Mouse (Mus musculus): ENCODE results near the gene Cerkl. TPM values are rescaled to one million over a fixed set of nuclear protein-coding genes. Genes with fewer than 3 reads are reported as not detected.

Cerkl gene
- polyA plus RNA-seq, 1 experiment: 2.3 TPM

DNA sequence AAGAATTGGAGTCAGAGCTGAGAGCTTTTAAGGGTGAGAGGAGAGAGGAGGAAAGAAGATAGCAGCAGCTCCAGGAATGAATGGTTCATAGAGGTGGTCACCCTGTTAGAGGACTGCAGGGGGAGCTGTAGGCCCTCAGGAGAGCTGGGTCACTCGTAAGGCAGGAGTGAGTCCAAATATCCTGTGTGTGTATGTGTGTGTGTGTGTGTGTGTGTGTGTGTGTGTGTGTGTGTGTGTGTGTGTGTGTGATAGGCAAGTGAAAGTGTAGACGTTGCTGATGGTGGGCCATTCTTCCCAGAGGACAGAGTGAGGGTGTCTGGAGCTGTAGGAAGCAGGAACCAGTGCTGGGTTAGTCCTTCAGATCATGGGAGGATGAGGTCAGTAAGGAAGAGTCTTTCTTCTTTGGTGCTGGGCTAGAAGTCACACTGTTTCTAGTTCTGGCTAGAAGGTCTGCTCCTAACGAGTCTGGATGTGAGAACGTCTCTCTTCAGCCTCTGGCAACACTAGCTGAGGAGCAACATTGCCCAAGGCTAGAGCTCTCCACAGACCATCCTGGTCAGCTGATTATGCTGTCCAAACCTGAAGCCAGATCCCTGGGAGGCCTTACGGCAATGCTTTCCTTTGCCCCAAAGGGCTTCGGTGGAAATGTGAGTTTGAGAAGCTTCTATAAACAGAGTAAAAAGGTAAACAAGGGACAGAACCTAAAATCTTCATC is 83.9 kb downstream of the Cerkl start:
- TF ChIP-seq CTCF (IDR thresholded peaks at IDR 0.05; ENCODE audit: control insufficient read depth, insufficient read depth, insufficient replicate concordance, low read depth, low read length) (peak; percentile 32; the same call in 1 of the 2 replicates), POLR2A (IDR thresholded peaks at IDR 0.05; ENCODE audit: control insufficient read depth, low read depth, low read length) (no peak)
- Histone ChIP-seq H3K27ac (ENCODE audit: control insufficient read depth, insufficient read depth, low read depth, low read length) (no peak overlapping the region), H3K27me3 (ENCODE audit: control insufficient read depth, insufficient read depth, low read length) (no peaks in the 10 kb centered on the region), H3K36me3 (ENCODE audit: control insufficient read depth, insufficient read depth, low read length) (no peaks in the 10 kb centered on the region), H3K4me1 (ENCODE audit: control insufficient read depth, insufficient read depth, low read length) (peaks cover 7% of the 10 kb centered on the region), H3K4me3 (ENCODE audit: control insufficient read depth, low read depth, low read length) (no peak overlapping the region)

DNA sequence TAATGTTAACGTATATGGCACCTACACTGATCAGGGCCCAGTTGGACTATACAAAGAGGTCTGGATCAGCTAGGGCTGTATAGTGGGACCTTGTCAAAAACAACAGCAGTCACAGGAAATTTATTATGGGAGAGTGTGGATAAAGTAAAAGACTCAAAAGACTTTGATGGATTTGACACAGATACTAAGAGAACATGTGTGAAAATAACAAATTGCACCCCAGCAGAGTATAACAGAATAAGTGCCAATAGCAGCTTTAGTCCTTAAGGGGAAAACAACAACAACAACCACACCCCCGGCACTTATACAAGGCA is 84.5 kb downstream of the Cerkl start:
- TF ChIP-seq POLR2A (IDR thresholded peaks at IDR 0.05; ENCODE audit: control insufficient read depth, low read depth, low read length) (no peak), CTCF (IDR thresholded peaks at IDR 0.05; ENCODE audit: control insufficient read depth, insufficient read depth, insufficient replicate concordance, low read depth, low read length) (no peak)
- Histone ChIP-seq H3K4me3 (ENCODE audit: control insufficient read depth, low read depth, low read length) (no peak overlapping the region), H3K36me3 (ENCODE audit: control insufficient read depth, insufficient read depth, low read length) (no peaks in the 10 kb centered on the region), H3K27me3 (ENCODE audit: control insufficient read depth, insufficient read depth, low read length) (no peaks in the 10 kb centered on the region), H3K27ac (ENCODE audit: control insufficient read depth, insufficient read depth, low read depth, low read length) (no peak overlapping the region), H3K4me1 (ENCODE audit: control insufficient read depth, insufficient read depth, low read length) (peaks cover 7% of the 10 kb centered on the region)

DNA sequence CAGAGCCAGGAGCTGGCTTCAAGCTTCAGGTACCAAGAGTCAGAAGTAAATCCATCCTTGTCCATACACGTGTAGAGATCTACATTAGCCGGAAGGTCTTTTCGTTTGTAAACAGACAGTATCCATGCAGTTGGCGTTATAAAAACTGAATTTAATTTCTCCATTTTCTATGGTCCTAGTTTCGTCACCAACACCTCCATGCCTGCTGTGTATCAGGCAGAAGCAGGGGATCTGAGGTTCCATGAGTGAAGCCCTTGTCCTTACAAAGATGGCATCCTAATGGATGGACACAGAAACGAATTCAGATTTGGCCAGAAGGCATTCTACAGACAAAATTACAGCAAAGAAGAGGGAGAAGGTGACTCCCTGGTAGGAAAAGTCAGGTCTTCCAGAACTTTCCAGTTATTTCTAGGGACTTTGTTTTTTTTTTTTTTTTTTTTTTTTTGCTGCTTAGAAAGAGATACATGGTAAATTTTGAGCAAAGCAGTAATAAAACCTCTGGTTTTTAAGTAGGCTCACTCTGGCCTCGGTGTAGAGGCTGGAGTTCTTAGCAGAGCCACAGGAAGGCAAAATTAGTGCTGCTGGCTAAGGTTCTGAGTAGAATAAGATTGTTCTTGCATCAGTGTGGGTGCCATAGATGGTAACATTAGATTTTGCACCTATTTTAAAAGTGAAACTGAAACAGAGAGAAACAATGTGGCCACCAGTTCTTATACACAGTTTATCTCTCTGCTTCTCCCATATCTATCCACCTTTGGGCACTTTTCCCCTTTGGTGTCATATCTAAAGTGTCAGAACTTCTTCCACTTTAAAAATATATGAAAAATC is 85.0 kb downstream of the Cerkl start:
- Histone ChIP-seq H3K27ac (ENCODE audit: control insufficient read depth, insufficient read depth, low read depth, low read length) (no peak overlapping the region), H3K27me3 (ENCODE audit: control insufficient read depth, insufficient read depth, low read length) (no peaks in the 10 kb centered on the region), H3K4me1 (ENCODE audit: control insufficient read depth, insufficient read depth, low read length) (peaks cover 7% of the 10 kb centered on the region), H3K4me3 (ENCODE audit: control insufficient read depth, low read depth, low read length) (no peak overlapping the region), H3K36me3 (ENCODE audit: control insufficient read depth, insufficient read depth, low read length) (no peaks in the 10 kb centered on the region)
- TF ChIP-seq POLR2A (IDR thresholded peaks at IDR 0.05; ENCODE audit: control insufficient read depth, low read depth, low read length) (no peak), CTCF (IDR thresholded peaks at IDR 0.05; ENCODE audit: control insufficient read depth, insufficient read depth, insufficient replicate concordance, low read depth, low read length) (no peak)

DNA sequence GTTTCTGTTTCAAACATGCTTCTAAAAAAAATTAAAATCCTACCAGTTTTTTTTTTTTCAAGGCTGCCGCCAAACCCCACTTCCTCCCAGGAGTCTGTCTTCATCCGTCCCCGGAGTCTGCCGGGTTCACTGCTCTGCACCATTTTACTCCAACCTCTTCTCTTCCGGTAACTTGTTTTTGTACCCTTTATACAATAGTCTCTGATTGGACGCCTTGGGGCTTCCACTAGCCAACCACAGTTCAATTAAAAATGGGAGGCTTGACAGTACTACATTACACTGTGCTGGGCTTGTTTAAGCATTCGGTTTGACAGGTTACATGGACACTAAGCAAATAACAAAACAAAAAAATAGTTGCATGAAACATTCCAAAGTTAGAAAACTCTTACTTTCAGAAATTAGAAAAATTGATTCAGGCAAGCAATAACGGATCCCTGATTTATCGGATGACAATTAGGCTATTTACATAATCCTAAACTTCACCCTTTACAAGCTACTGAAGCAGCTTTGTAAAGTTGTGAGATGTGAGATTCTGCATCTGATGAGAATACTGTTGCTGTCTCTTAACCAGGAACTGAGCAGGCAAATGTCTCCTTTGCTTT is 85.8 kb downstream of the Cerkl start:
- TF ChIP-seq POLR2A (IDR thresholded peaks at IDR 0.05; ENCODE audit: control insufficient read depth, low read depth, low read length): no peak
- TF ChIP-seq CTCF (IDR thresholded peaks at IDR 0.05; ENCODE audit: control insufficient read depth, insufficient read depth, insufficient replicate concordance, low read depth, low read length): no peak
- Histone ChIP-seq H3K27me3 (ENCODE audit: control insufficient read depth, insufficient read depth, low read length) (no peaks in the 10 kb centered on the region), H3K36me3 (ENCODE audit: control insufficient read depth, insufficient read depth, low read length) (no peaks in the 10 kb centered on the region)

DNA sequence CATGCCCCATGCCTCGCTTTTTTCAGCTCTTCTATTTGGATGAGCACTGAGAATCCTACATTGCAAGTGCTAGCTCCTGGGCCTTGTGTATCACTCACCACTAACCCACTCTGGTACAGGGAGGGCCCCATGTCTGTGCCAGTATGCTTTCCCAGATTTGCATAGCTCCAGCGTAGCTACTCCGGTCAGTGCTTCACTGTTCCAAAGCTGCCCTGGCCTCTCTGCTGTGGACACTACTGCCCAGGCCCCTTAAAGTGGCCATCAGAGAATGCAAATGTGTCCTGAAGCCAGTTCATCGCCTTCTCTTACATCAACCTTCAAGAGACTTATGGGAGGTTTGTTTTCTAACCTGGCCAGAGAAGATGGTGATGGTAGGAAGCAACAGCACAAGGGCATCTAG is 86.7 kb downstream of the Cerkl start:
- no peaks in the 10 kb centered on the region for H3K36me3 ChIP-seq (ENCODE audit: control insufficient read depth, insufficient read depth, low read length)
- H3K27me3 ChIP-seq (ENCODE audit: control insufficient read depth, insufficient read depth, low read length): no peaks in the 10 kb centered on the region
- TF ChIP-seq POLR2A (IDR thresholded peaks at IDR 0.05; ENCODE audit: control insufficient read depth, low read depth, low read length): no peak
- TF ChIP-seq CTCF (IDR thresholded peaks at IDR 0.05; ENCODE audit: control insufficient read depth, insufficient read depth, insufficient replicate concordance, low read depth, low read length): no peak
- no peak overlapping the region for H3K4me3 ChIP-seq (ENCODE audit: control insufficient read depth, low read depth, low read length)
- no peak overlapping the region for H3K27ac ChIP-seq (ENCODE audit: control insufficient read depth, insufficient read depth, low read depth, low read length)
- peaks cover 7% of the 10 kb centered on the region for H3K4me1 ChIP-seq (ENCODE audit: control insufficient read depth, insufficient read depth, low read length)

More for the DNA sequence above, 85.8 kb downstream of the Cerkl start:
- Histone ChIP-seq H3K4me3 (ENCODE audit: control insufficient read depth, low read depth, low read length) (no peak overlapping the region), H3K27ac (ENCODE audit: control insufficient read depth, insufficient read depth, low read depth, low read length) (no peak overlapping the region), H3K4me1 (ENCODE audit: control insufficient read depth, insufficient read depth, low read length) (peaks cover 7% of the 10 kb centered on the region)

DNA sequence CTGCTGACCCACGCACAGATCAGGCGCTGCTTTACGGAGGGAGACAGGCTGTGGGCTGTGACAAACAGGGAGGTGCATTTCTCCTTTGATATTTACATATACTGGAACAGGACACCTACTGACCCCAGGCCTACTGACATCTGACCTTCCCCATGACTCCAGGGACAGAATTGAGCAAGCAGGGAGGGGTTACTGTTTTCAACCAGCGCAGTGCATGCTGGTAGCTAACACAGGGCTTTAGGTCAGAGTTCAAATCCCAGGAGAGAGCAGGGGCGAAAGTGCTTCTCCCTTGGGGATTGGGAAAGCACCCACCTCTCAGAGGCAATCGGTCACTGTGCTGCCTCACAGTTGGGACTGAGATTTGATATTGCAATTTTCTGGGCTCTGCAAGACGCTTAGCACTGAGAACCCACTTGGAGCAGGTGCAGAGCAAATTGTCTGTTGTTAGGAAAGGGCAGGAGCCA is 87.5 kb downstream of the Cerkl start:
- peak overlapping the region; percentile 82 for H3K4me3 ChIP-seq (ENCODE audit: control insufficient read depth, low read depth, low read length)

DNA sequence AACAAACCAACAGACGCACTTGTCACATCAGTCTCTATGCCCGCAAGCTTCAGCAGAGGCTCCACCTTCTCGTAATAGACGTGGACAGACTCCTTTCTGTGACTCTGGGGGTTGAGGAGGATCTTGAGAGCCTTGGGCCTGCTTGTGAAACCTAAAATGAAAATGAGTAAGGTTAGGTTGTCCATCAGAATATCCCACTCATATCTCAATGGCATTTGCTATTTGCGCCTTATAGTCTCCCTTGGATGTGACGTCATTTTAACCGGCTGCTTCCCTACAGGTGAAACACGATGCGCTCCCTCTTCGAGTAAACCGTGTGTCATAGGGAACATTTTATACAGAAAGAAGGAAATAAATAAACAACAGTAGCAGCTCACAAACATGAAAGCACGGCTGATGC is 87.9 kb downstream of the Cerkl start:
- Histone ChIP-seq H3K4me3 (ENCODE audit: control insufficient read depth, low read depth, low read length) (peak overlapping the region; percentile 82), H3K4me1 (ENCODE audit: control insufficient read depth, insufficient read depth, low read length) (peaks cover 7% of the 10 kb centered on the region), H3K36me3 (ENCODE audit: control insufficient read depth, insufficient read depth, low read length) (no peaks in the 10 kb centered on the region), H3K27me3 (ENCODE audit: control insufficient read depth, insufficient read depth, low read length) (no peaks in the 10 kb centered on the region), H3K27ac (ENCODE audit: control insufficient read depth, insufficient read depth, low read depth, low read length) (peak overlapping the region; percentile 10; the same call in 1 of the 2 replicates)
- TF ChIP-seq CTCF (IDR thresholded peaks at IDR 0.05; ENCODE audit: control insufficient read depth, insufficient read depth, insufficient replicate concordance, low read depth, low read length): no peak
- TF ChIP-seq POLR2A (IDR thresholded peaks at IDR 0.05; ENCODE audit: control insufficient read depth, low read depth, low read length): no peak

More for the DNA sequence above, 87.5 kb downstream of the Cerkl start:
- Histone ChIP-seq H3K27me3 (ENCODE audit: control insufficient read depth, insufficient read depth, low read length) (no peaks in the 10 kb centered on the region), H3K4me1 (ENCODE audit: control insufficient read depth, insufficient read depth, low read length) (peaks cover 7% of the 10 kb centered on the region), H3K27ac (ENCODE audit: control insufficient read depth, insufficient read depth, low read depth, low read length) (peak overlapping the region; percentile 10; the same call in 1 of the 2 replicates), H3K36me3 (ENCODE audit: control insufficient read depth, insufficient read depth, low read length) (no peaks in the 10 kb centered on the region)
- TF ChIP-seq POLR2A (IDR thresholded peaks at IDR 0.05; ENCODE audit: control insufficient read depth, low read depth, low read length): no peak
- TF ChIP-seq CTCF (IDR thresholded peaks at IDR 0.05; ENCODE audit: control insufficient read depth, insufficient read depth, insufficient replicate concordance, low read depth, low read length): no peak
